Mouse (Mus musculus) C2C12 (cell line): ENCODE measurements at regions not wholly inside any gene's neighbourhood (a gene's known extent, or its start where the extent isn't known, plus 50 kb on each side); places are given as distances from the start of the nearest gene placed in this dataset.

Source experiments
- CEBPB ChIP-seq: IDR thresholded peaks from one replicate; pipeline ENCODE4 v1.6.1; 2011; ENCODE audit warnings: low read depth, mild to moderate bottlenecking, control low read depth, moderate library complexity
- CTCF ChIP-seq: IDR thresholded peaks from one replicate; pipeline ENCODE4 v1.5.1; 2011; ENCODE audit not compliant: control insufficient read depth, insufficient read depth, insufficient read length
- FOSL1 ChIP-seq: IDR thresholded peaks from one replicate; pipeline ENCODE4 v1.8.0; 2011; ENCODE audit warnings: mild to moderate bottlenecking, low read length; ENCODE audit not compliant: poor library complexity, insufficient read depth, severe bottlenecking
- MAX ChIP-seq: IDR thresholded peaks from one replicate; pipeline ENCODE4 v1.6.1; 2011; ENCODE audit warnings: mild to moderate bottlenecking, control low read depth
- MYOD1 ChIP-seq: IDR thresholded peaks from one replicate; pipeline ENCODE4 v1.6.1; 2011; ENCODE audit warnings: low read depth; ENCODE audit not compliant: control insufficient read depth, insufficient read length
- USF1 ChIP-seq: IDR thresholded peaks from one replicate; pipeline ENCODE4 v1.6.1; 2011; ENCODE audit warnings: low read depth, mild to moderate bottlenecking, control low read depth, moderate library complexity

DNA sequence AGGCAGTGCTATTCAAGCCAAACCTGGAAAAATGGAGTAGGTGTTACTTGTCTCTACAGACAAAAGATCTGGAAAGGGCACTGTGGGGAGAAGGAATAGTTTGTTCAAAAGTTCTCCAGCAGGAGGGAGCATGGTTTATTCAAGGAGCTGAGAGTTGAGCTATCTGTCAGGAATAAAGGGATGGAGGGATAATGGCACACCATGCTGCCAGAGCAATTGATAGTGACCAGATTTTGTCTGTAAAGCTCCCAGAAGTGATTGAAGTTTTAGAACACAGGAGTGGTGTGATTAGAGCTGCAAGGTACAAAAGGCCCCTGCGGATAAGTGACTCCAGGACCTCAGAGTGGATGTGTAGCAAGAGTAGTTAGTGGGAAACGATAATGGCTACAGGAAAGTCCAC is 330.7 kb upstream of the Chrm3 start:
- no peak for TF ChIP-seq MYOD1
- TF ChIP-seq USF1: no peak
- no peak for TF ChIP-seq CTCF
- TF ChIP-seq MAX: no peak
- no peak for TF ChIP-seq CEBPB
- TF ChIP-seq FOSL1: no peak
